12 mouse cellular contexts compared by ENCODE assay signal in genomic region chr6:145104241-145104939, GRCm38 (mm10). TPM values are rescaled to one million over a fixed set of nuclear protein-coding genes. Genes with fewer than 3 reads are reported as not detected.
DNase-seq lines count a peak whose midpoint lies in the region; ATAC-seq and TF ChIP-seq lines count a peak whose summit lies in the region.
"Had no signal": no experiment of that assay in that cellular context is flagged by ENCODE, and none has a peak within 500 bp of the region (broad histone marks: within the 10 kb centered on the region; RNA-seq: fewer than 3 reads in every experiment).

No protein-coding gene starts in this region.

- H3K4me1 ChIP-seq in heart, postnatal 0 days (ENCODE audit: control insufficient read depth, insufficient read depth): peaks cover 15% of the 10 kb centered on the region
- H3K4me1 ChIP-seq in heart, embryonic 11.5 days (ENCODE audit: control insufficient read depth, insufficient read depth, low read length): 0 out of 2 replicates have a peak, but pooled peaks cover 2% of the 10 kb centered on the region
- H3K4me1 ChIP-seq in embryonic fibroblast, embryonic 13.5 days (ENCODE audit: control insufficient read depth, insufficient read depth, low read length): peaks cover 2% of the 10 kb centered on the region; the same call in 1 of the 2 replicates
- H3K4me1 ChIP-seq: hindbrain, embryonic 12.5 days had no signal

- no peak for TF ChIP-seq EP300 in heart, postnatal 0 days (IDR thresholded peaks at IDR 0.05; ENCODE audit: low read depth)

- H3K36me3 ChIP-seq in heart, postnatal 0 days (replicated peaks; ENCODE audit: control insufficient read depth, insufficient read depth, low read length): no peaks in the 10 kb centered on the region
- no peaks in the 10 kb centered on the region for H3K36me3 ChIP-seq in heart, embryonic 11.5 days (ENCODE audit: control insufficient read depth, insufficient read depth, low read length)
- H3K36me3 ChIP-seq: G1E; hindbrain, embryonic 12.5 days had no signal

- no peak for TF ChIP-seq CTCF in heart, postnatal 0 days (IDR thresholded peaks at IDR 0.05; ENCODE audit: low read depth)
- TF ChIP-seq CTCF in embryonic fibroblast, embryonic 13.5 days (IDR thresholded peaks at IDR 0.05; ENCODE audit: borderline replicate concordance, insufficient read depth, low read length): no peak

- no peak for DNase-seq in heart, postnatal 0 days (ENCODE audit: low spot score)
- DNase-seq in thymus, postnatal 25 days: peak; percentile 51
- no peak for DNase-seq in thymus, adult 18-20 months
- no peak for DNase-seq in ovary, postnatal 14 days (ENCODE audit: low spot score)
- no peak for DNase-seq in lung, adult 18-20 months
- DNase-seq: adrenal gland, postnatal 25 days; cerebellum, adult 18-20 months had no signal

- H3K27ac ChIP-seq in heart, postnatal 0 days (ENCODE audit: low read depth): 0 out of 2 replicates have a peak overlapping the region, but pooled peaks have one; percentile 21
- H3K27ac ChIP-seq in heart, embryonic 11.5 days (ENCODE audit: low read depth, low read length): no peak overlapping the region
- H3K27ac ChIP-seq in embryonic fibroblast, embryonic 13.5 days (ENCODE audit: insufficient read depth, low read length): peak overlapping the region; percentile 82
- H3K27ac ChIP-seq: hindbrain, embryonic 12.5 days had no signal

- no peaks in the 10 kb centered on the region for H3K9me3 ChIP-seq in heart, postnatal 0 days (replicated peaks; ENCODE audit: control insufficient read depth, low read length)
- H3K9me3 ChIP-seq in heart, embryonic 11.5 days (replicated peaks; ENCODE audit: control insufficient read depth, low read length): no peaks in the 10 kb centered on the region
- H3K9me3 ChIP-seq: hindbrain, embryonic 12.5 days had no signal

- no peak overlapping the region for H3K4me3 ChIP-seq in heart, postnatal 0 days (ENCODE audit: low read depth, low read length)
- H3K4me3 ChIP-seq in heart, embryonic 11.5 days (ENCODE audit: low read depth, low read length): no peak overlapping the region
- H3K4me3 ChIP-seq in embryonic fibroblast, embryonic 13.5 days (ENCODE audit: insufficient read depth, low read length): no peak overlapping the region
- H3K4me3 ChIP-seq: erythroblast, embryonic 14.5 days; hindbrain, embryonic 12.5 days had no signal

- no peak overlapping the region for H3K9ac ChIP-seq in heart, postnatal 0 days (replicated peaks; ENCODE audit: low read depth, low read length)
- H3K9ac ChIP-seq in heart, embryonic 11.5 days (ENCODE audit: low read depth, low read length): no peak overlapping the region
- H3K9ac ChIP-seq: hindbrain, embryonic 12.5 days had no signal

- no peak overlapping the region for H3K4me2 ChIP-seq in heart, postnatal 0 days (ENCODE audit: low read depth, low read length)
- H3K4me2 ChIP-seq in heart, embryonic 11.5 days: no peak overlapping the region
- H3K4me2 ChIP-seq: hindbrain, embryonic 12.5 days had no signal

- TF ChIP-seq POLR2A in embryonic fibroblast, embryonic 13.5 days (IDR thresholded peaks at IDR 0.05; ENCODE audit: low read depth, low read length): no peak

- ATAC-seq in heart, postnatal 0 days (ENCODE audit: insufficient read depth, low read depth): no peak
- no peak for ATAC-seq in heart, embryonic 11.5 days (replicated peaks; ENCODE audit: insufficient number of reproducible peaks, low FRiP score, low TSS enrichment)

- 65% methylated on average over 10 of the region's 10 CpGs for WGBS in heart, postnatal 0 days
- 77% methylated on average over 10 of the region's 10 CpGs for WGBS in heart, embryonic 11.5 days (ENCODE audit: insufficient replicate concordance)

- no peaks in the 10 kb centered on the region for H3K27me3 ChIP-seq in heart, postnatal 0 days (ENCODE audit: control insufficient read depth, insufficient read depth, low read length)
- no peaks in the 10 kb centered on the region for H3K27me3 ChIP-seq in heart, embryonic 11.5 days (ENCODE audit: control insufficient read depth, insufficient read depth, low read length)
- H3K27me3 ChIP-seq: hindbrain, embryonic 12.5 days had no signal

RNA-seq across cellular contexts. Expression of gene Lrmp, which starts 11.1 kb away (rescaled TPM):
- 4.2 and 5.7 TPM in 2 replicates for total RNA-seq in heart, postnatal 0 days (2014; rRNA removed; ENCODE audit: low replicate concordance)
- 0.98 and 1.2 TPM in 2 replicates for polyA plus RNA-seq in heart, postnatal 0 days (2015; fragmentation: Nextera tagmentation; extraction: Ambion mirVana)
- polyA plus RNA-seq in heart, embryonic 11.5 days (2014; fragmentation: Nextera tagmentation; extraction: Ambion mirVana): 3.0 and 3.5 TPM in 2 replicates
- 0.72 TPM in 1 of 2 replicates, not detected in the other for polyA plus RNA-seq in embryonic fibroblast, embryonic 13.5 days (2011; ENCODE audit: insufficient read length, low read depth, missing spikeins)

RNA-seq across cellular contexts. Expression of gene Bcat1, which starts 28.4 kb away (rescaled TPM):
- total RNA-seq in heart, postnatal 0 days (2014; rRNA removed; ENCODE audit: low replicate concordance): 2.6 and 4.6 TPM in 2 replicates
- polyA plus RNA-seq in heart, postnatal 0 days (2015; fragmentation: Nextera tagmentation; extraction: Ambion mirVana): 0.94 and 1.7 TPM in 2 replicates
- polyA plus RNA-seq in heart, embryonic 11.5 days (2014; fragmentation: Nextera tagmentation; extraction: Ambion mirVana): 24.1 and 24.2 TPM in 2 replicates
- polyA plus RNA-seq in embryonic fibroblast, embryonic 13.5 days (2011; ENCODE audit: insufficient read length, low read depth, missing spikeins): 143 and 166 TPM in 2 replicates
- polyA plus RNA-seq: erythroblast, embryonic 14.5 days; G1E had no signal
